Comparison of ENCODE assay signal across 14 mouse cellular contexts in the genomic region with DNA sequence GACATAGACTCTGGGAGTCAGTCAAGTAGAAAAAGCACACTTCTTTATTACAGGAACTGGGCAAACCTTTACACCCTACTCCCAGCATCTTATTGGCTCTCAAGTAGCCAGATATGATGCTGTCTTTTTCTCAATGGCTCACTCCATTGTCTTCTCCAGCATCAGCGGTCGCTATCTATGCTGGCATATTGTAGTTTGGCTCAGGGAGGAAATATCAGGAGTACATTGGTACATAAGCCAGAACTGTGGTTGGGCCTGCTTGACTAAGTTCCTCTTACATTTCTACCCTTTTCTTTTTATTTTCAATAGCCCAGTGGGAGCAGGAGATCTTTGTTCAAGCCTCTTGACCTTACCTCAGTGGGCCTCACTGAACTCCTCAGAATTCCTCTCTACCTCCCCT.
"Had no signal": no experiment of that assay in that cellular context is flagged by ENCODE, and none has a peak within 500 bp of the region (broad histone marks: within the 10 kb centered on the region; RNA-seq: fewer than 3 reads in every experiment).

No protein-coding gene starts in this region.

- DNase-seq: kidney, adult 11 months; kidney, adult 8-10 months; kidney, postnatal 10 days; kidney, postnatal 36 days; liver, embryonic 13.5 days; lung, adult 2 months; lung, postnatal 14 days; lung, postnatal 4 days; midbrain, embryonic 14.5 days; thymus, postnatal 36 days had no signal

- H3K4me1 ChIP-seq: kidney, embryonic 15.5 days; liver, embryonic 13.5 days had no signal

- H3K27me3 ChIP-seq: kidney, embryonic 15.5 days; liver, embryonic 13.5 days; megakaryocyte, embryonic 14.5 days had no signal

- H3K36me3 ChIP-seq: kidney, embryonic 15.5 days; liver, embryonic 13.5 days had no signal

- H3K27ac ChIP-seq: kidney, embryonic 15.5 days; left cerebral cortex, adult 2 months; liver, embryonic 13.5 days had no signal

- H3K4me3 ChIP-seq: kidney, embryonic 15.5 days; left cerebral cortex, adult 2 months; liver, embryonic 13.5 days; megakaryocyte, embryonic 14.5 days had no signal

- H3K9me3 ChIP-seq: kidney, embryonic 15.5 days; liver, embryonic 13.5 days; megakaryocyte, embryonic 14.5 days had no signal

- H3K4me2 ChIP-seq: kidney, embryonic 15.5 days; liver, embryonic 13.5 days; midbrain, embryonic 11.5 days had no signal

- H3K9ac ChIP-seq: kidney, embryonic 15.5 days; liver, embryonic 13.5 days had no signal
